Mouse (Mus musculus) inflammation-experienced regulatory T-cells, adult 6 months (primary cell): ENCODE measurements around the gene Slc27a3. TPM values are rescaled to one million over a fixed set of nuclear protein-coding genes. Genes with fewer than 3 reads are reported as not detected.

ENCODE experiments used
- ATAC-seq: one replicate; pipeline ENCODE4 v1.8.0; 2017
- polyA plus RNA-seq, 3 experiments: library from polyadenylated mRNA; unstranded; fragments of 100-300 nt; shearing (Covaris generic); gene quantifications; one replicate each; pipeline ENCODE4 v1.2.1; 2017

Gene Slc27a3
- polyA plus RNA-seq, 3 experiments from 2014 or later = 0.31 TPM; not detected in 2

GRCm38 (mm10) chr3:90338190-90338589 is 51.5 kb downstream of the Slc27a3 start:
- no peak for ATAC-seq

- ATAC-seq = no peak
These were observed 54.2 kb downstream of the Slc27a3 start for GRCm38 (mm10) chr3:90335517-90335916.

Other genes starting within 250 kb of the Slc27a3 start
- gene Rps27, start 176.3 kb downstream of the Slc27a3 start, polyA plus RNA-seq = 1,000 to 10,000 TPM; 3,921 to 9,955 (median 8,802) TPM
- gene Rab13, start 176.2 kb downstream of the Slc27a3 start, polyA plus RNA-seq = under 1 TPM in 2 of 3 experiments, not detected in 1; 0.58 to 0.94 TPM
- gene Jtb, start 158.3 kb downstream of the Slc27a3 start, polyA plus RNA-seq = 10 to 100 TPM; 61.4 to 73.4 (median 68.5) TPM
- not detected for gene Creb3l4, start 146.4 kb downstream of the Slc27a3 start, polyA plus RNA-seq
- 10 to 100 TPM; 35.0 to 72.7 (median 59.5) TPM for gene Slc39a1, start 141.8 kb downstream of the Slc27a3 start, polyA plus RNA-seq
- gene Crtc2, start 135.8 kb downstream of the Slc27a3 start, polyA plus RNA-seq = 10 to 100 TPM; 35.6 to 48.0 (median 37.0) TPM
- gene Dennd4b, start 124.8 kb downstream of the Slc27a3 start, polyA plus RNA-seq = 10 to 100 TPM; 19.6 to 25.8 (median 24.2) TPM
- 10 to 100 TPM; 14.9 to 34.0 (median 28.3) TPM for gene Gatad2b, start 96.8 kb downstream of the Slc27a3 start, polyA plus RNA-seq
- gene Ints3, start 43.7 kb upstream of the Slc27a3 start, polyA plus RNA-seq = 10 to 100 TPM; 15.6 to 18.0 (median 17.6) TPM
- not detected for gene Npr1, start 75.9 kb upstream of the Slc27a3 start, polyA plus RNA-seq
- 100 to 1,000 TPM; 107 to 118 (median 118) TPM for gene Ilf2, start 86.2 kb upstream of the Slc27a3 start, polyA plus RNA-seq
- gene Snapin, start 101.1 kb upstream of the Slc27a3 start, polyA plus RNA-seq = 10 to 100 TPM; 53.6 to 73.0 (median 71.1) TPM
- 10 to 100 TPM; 49.4 to 62.9 (median 62.1) TPM for gene Chtop, start 119.6 kb upstream of the Slc27a3 start, polyA plus RNA-seq
- gene S100a1, start 124.5 kb upstream of the Slc27a3 start, polyA plus RNA-seq = 1 to 10 TPM; 2.6 to 7.6 (median 5.1) TPM
- 100 to 1,000 TPM; 188 to 341 (median 192) TPM for gene S100a13, start 124.5 kb upstream of the Slc27a3 start, polyA plus RNA-seq
- gene S100a14, start 136.9 kb upstream of the Slc27a3 start, polyA plus RNA-seq = under 1 TPM in 1 of 3 experiments, not detected in 2; 0.40 TPM
- gene S100a16, start 147.3 kb upstream of the Slc27a3 start, polyA plus RNA-seq = not detected
- gene S100a3, start 170.6 kb upstream of the Slc27a3 start, polyA plus RNA-seq = 1 to 10 TPM; 1.4 to 4.9 (median 2.4) TPM
- 1 to 10 TPM in 1 of 3 experiments, not detected in 2; 2.6 TPM for gene S100a2, start 200.3 kb upstream of the Slc27a3 start, polyA plus RNA-seq
- gene Gm42674, start 212.0 kb upstream of the Slc27a3 start, polyA plus RNA-seq = not detected
- 100 to 1,000 TPM in 1 of 3 experiments, 10 to 100 TPM in 2; 65.2 to 589 (median 72.0) TPM for gene S100a4, start 213.8 kb upstream of the Slc27a3 start, polyA plus RNA-seq
- gene S100a5, start 218.6 kb upstream of the Slc27a3 start, polyA plus RNA-seq = not detected
- 1,000 to 10,000 TPM in 1 of 3 experiments, 100 to 1,000 TPM in 2; 212 to 1,342 (median 247) TPM for gene S100a6, start 222.9 kb upstream of the Slc27a3 start, polyA plus RNA-seq